Mouse (Mus musculus): ENCODE measurements at regions not wholly inside any gene's neighbourhood (a gene's known extent, or its start where the extent isn't known, plus 50 kb on each side); places are given as distances from the start of the nearest gene placed in this dataset.

- no peak for DNase-seq
- intact Hi-C loops (cut with DNase I): no loop called here
Measured at GRCm38 (mm10) chr7:145001503-145002084, 61.9 kb upstream of the Ccnd1 start.

DNA sequence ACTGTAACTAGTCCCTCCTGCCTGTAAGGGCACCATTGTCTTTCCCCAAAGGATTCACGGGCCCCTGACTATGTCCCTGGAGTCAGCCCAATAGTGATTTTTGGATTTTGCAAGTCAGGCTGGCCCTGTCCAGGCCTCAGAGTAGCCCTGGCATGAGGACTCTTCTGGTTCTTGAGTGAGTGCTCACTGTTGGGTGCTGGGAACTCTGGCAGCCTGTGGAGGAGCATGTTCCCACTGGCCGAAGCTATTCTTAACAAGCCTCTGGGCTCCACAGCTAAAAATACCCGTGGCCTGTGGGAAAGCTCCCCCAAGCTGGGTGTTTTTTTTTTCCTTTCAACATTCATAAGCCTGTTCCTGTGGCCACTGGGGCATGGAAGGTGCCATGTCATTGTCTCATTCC, 60.0 kb upstream of the Ccnd1 start:
- intact Hi-C loops (cut with DNase I): no loop called here
- peak in 1 of 2 experiments; percentile 15 for DNase-seq

- peak; percentile 20 to 41 for DNase-seq
- intact Hi-C loops (cut with DNase I): loop anchor here (1.0 to 2.0 kb wide), 3 partner anchors 21 to 54 kb away; no protein-coding TSS in a partner anchor
Measured at GRCm38 (mm10) chr7:144996847-144997246, 57.1 kb upstream of the Ccnd1 start.

DNA sequence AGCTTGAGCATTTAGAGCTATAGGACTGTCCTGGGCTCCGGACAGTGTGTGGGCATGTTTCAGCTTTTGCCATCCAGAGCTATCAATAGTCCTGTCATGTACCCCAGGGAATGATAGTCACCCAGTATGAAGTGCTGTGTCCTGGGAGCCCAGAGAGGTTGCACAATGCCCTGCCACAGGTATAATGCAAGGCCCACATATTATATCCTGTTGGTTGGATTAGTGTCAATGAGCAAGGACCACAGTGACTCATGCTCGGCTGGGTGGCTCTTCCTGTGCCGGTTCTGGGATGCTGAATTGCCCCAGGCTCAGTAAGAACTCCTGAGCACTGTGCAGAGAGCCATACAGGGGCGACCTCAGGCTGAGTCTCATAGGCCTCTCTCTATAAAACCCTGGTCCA, 54.5 kb upstream of the Ccnd1 start:
- no peak for DNase-seq
- intact Hi-C loops (cut with DNase I): no loop called here

DNA sequence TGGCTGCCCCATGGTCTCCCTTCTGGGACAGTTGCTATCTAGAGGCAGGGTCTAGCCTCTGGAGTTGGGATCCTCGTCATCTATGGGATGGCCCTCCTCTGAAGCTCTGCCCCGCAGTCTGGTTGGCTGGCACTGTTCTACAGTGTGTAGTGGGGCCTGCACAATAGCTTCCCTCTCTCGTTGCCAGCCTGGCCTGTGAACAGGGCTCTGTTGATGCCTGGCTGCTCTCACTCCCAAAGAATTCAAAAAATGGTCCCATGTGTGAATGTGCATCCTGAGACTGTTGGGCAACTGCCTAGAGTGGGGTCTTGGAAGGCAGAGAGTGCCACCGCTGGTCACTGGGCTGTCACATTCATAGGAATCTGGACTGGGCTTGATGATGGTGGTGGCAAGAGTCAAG, 53.8 kb upstream of the Ccnd1 start:
- no peak for DNase-seq
- intact Hi-C loops (cut with DNase I): no loop called here

- no peak for DNase-seq
- intact Hi-C loops (cut with DNase I): no loop called here
Measured at GRCm38 (mm10) chr7:144991760-144992159, 52.0 kb upstream of the Ccnd1 start.

Data from heart, postnatal 36 days (tissue).